Mouse (Mus musculus): ENCODE data around the gene Fat3. TPM values are rescaled to one million over a fixed set of nuclear protein-coding genes. Genes with fewer than 3 reads are reported as not detected.

Fat3 gene
- polyA plus RNA-seq, 1 experiment = 42.0 TPM

GRCm38 (mm10) chr9:16159366-16159765, 341.7 kb downstream of the Fat3 start:
- DNase-seq (ENCODE audit: low read depth) = no peak
- TF ChIP-seq CTCF (IDR thresholded peaks at IDR 0.05; ENCODE audit: borderline replicate concordance, extremely low read depth, insufficient read depth, insufficient read length) (no peak), POLR2A (IDR thresholded peaks at IDR 0.05; ENCODE audit: borderline replicate concordance, extremely low read depth, insufficient read depth, insufficient read length, poor library complexity, severe bottlenecking) (no peak)

GRCm38 (mm10) chr9:16153580-16153930, 347.5 kb downstream of the Fat3 start:
- TF ChIP-seq POLR2A (IDR thresholded peaks at IDR 0.05; ENCODE audit: borderline replicate concordance, extremely low read depth, insufficient read depth, insufficient read length, poor library complexity, severe bottlenecking) = no peak
- TF ChIP-seq CTCF (IDR thresholded peaks at IDR 0.05; ENCODE audit: borderline replicate concordance, extremely low read depth, insufficient read depth, insufficient read length) = no peak
- peak; percentile 38 for DNase-seq (ENCODE audit: low read depth)

- DNase-seq (ENCODE audit: low read depth) = no peak
- TF ChIP-seq POLR2A (IDR thresholded peaks at IDR 0.05; ENCODE audit: borderline replicate concordance, extremely low read depth, insufficient read depth, insufficient read length, poor library complexity, severe bottlenecking) = no peak
- no peak for TF ChIP-seq CTCF (IDR thresholded peaks at IDR 0.05; ENCODE audit: borderline replicate concordance, extremely low read depth, insufficient read depth, insufficient read length)
These were observed 348.1 kb downstream of the Fat3 start for GRCm38 (mm10) chr9:16152756-16153579.

- no peak for TF ChIP-seq POLR2A (IDR thresholded peaks at IDR 0.05; ENCODE audit: borderline replicate concordance, extremely low read depth, insufficient read depth, insufficient read length, poor library complexity, severe bottlenecking)
- no peak for TF ChIP-seq CTCF (IDR thresholded peaks at IDR 0.05; ENCODE audit: borderline replicate concordance, extremely low read depth, insufficient read depth, insufficient read length)
- DNase-seq (ENCODE audit: low read depth) = peak; percentile 37
These were observed 351.0 kb downstream of the Fat3 start for GRCm38 (mm10) chr9:16150046-16150445.

- TF ChIP-seq POLR2A (IDR thresholded peaks at IDR 0.05; ENCODE audit: borderline replicate concordance, extremely low read depth, insufficient read depth, insufficient read length, poor library complexity, severe bottlenecking) = no peak
- no peak for TF ChIP-seq CTCF (IDR thresholded peaks at IDR 0.05; ENCODE audit: borderline replicate concordance, extremely low read depth, insufficient read depth, insufficient read length)
- peak; percentile 85 for DNase-seq (ENCODE audit: low read depth)
These were observed 353.4 kb downstream of the Fat3 start for GRCm38 (mm10) chr9:16147735-16148134.

- TF ChIP-seq CTCF (IDR thresholded peaks at IDR 0.05; ENCODE audit: borderline replicate concordance, extremely low read depth, insufficient read depth, insufficient read length) (no peak), POLR2A (IDR thresholded peaks at IDR 0.05; ENCODE audit: borderline replicate concordance, extremely low read depth, insufficient read depth, insufficient read length, poor library complexity, severe bottlenecking) (no peak)
- peak; percentile 54 for DNase-seq (ENCODE audit: low read depth)
These were observed 356.4 kb downstream of the Fat3 start for GRCm38 (mm10) chr9:16144684-16145083.

- no peak for TF ChIP-seq CTCF (IDR thresholded peaks at IDR 0.05; ENCODE audit: borderline replicate concordance, extremely low read depth, insufficient read depth, insufficient read length)
- TF ChIP-seq POLR2A (IDR thresholded peaks at IDR 0.05; ENCODE audit: borderline replicate concordance, extremely low read depth, insufficient read depth, insufficient read length, poor library complexity, severe bottlenecking) = no peak
- DNase-seq (ENCODE audit: low read depth) = peak; percentile 22
These were observed 361.8 kb downstream of the Fat3 start for GRCm38 (mm10) chr9:16139300-16139699.

- peak; percentile 28 for DNase-seq (ENCODE audit: low read depth)
- TF ChIP-seq POLR2A (IDR thresholded peaks at IDR 0.05; ENCODE audit: borderline replicate concordance, extremely low read depth, insufficient read depth, insufficient read length, poor library complexity, severe bottlenecking) = no peak
- TF ChIP-seq CTCF (IDR thresholded peaks at IDR 0.05; ENCODE audit: borderline replicate concordance, extremely low read depth, insufficient read depth, insufficient read length) = no peak
These were observed 368.0 kb downstream of the Fat3 start for GRCm38 (mm10) chr9:16133098-16133497.

GRCm38 (mm10) chr9:16132594-16132993, 368.5 kb downstream of the Fat3 start:
- TF ChIP-seq POLR2A (IDR thresholded peaks at IDR 0.05; ENCODE audit: borderline replicate concordance, extremely low read depth, insufficient read depth, insufficient read length, poor library complexity, severe bottlenecking) (no peak), CTCF (IDR thresholded peaks at IDR 0.05; ENCODE audit: borderline replicate concordance, extremely low read depth, insufficient read depth, insufficient read length) (no peak)
- peak; percentile 69 for DNase-seq (ENCODE audit: low read depth)

- no peak for DNase-seq (ENCODE audit: low read depth)
- TF ChIP-seq CTCF (IDR thresholded peaks at IDR 0.05; ENCODE audit: borderline replicate concordance, extremely low read depth, insufficient read depth, insufficient read length) (no peak), POLR2A (IDR thresholded peaks at IDR 0.05; ENCODE audit: borderline replicate concordance, extremely low read depth, insufficient read depth, insufficient read length, poor library complexity, severe bottlenecking) (no peak)
These were observed 379.3 kb downstream of the Fat3 start for GRCm38 (mm10) chr9:16121756-16122155.

GRCm38 (mm10) chr9:16114821-16115485, 386.1 kb downstream of the Fat3 start:
- TF ChIP-seq POLR2A (IDR thresholded peaks at IDR 0.05; ENCODE audit: borderline replicate concordance, extremely low read depth, insufficient read depth, insufficient read length, poor library complexity, severe bottlenecking) (no peak), CTCF (IDR thresholded peaks at IDR 0.05; ENCODE audit: borderline replicate concordance, extremely low read depth, insufficient read depth, insufficient read length) (no peak)
- DNase-seq (ENCODE audit: low read depth) = peak; percentile 61

All from brain, embryonic 14.5 days (tissue).